Mouse (Mus musculus) intestine, embryonic 15.5 days (tissue): ENCODE data around the gene Utp15. TPM values are rescaled to one million over a fixed set of nuclear protein-coding genes. Genes with fewer than 3 reads are reported as not detected.

Source experiments
- ATAC-seq: fragments of 200-750 bp; cut with Nextera tagmentation; 2 replicates; pipeline ENCODE4 v1.8.0; 2017; ENCODE audit warnings: moderate TSS enrichment, moderate library complexity
- H3K27ac ChIP-seq: fragments of 300-500 bp; sonication (generic); 2 replicates; pipeline ENCODE4 v1.5.1; 2015; ENCODE audit warnings: mild to moderate bottlenecking, inconsistent platforms
- H3K27me3 ChIP-seq: fragments of 300-500 bp; sonication (generic); replicated peaks from 2 replicates; pipeline ENCODE4 v1.6.1; 2015; ENCODE audit warnings: inconsistent platforms
- H3K36me3 ChIP-seq: fragments of 300-500 bp; sonication (generic); 2 replicates; pipeline ENCODE4 v1.6.1; 2015; ENCODE audit warnings: inconsistent platforms
- H3K4me1 ChIP-seq: fragments of 300-500 bp; sonication (generic); replicated peaks from 2 replicates; pipeline ENCODE4 v1.6.1; 2015; ENCODE audit warnings: inconsistent platforms
- H3K4me2 ChIP-seq: fragments of 300-500 bp; sonication (generic); replicated peaks from 2 replicates; pipeline ENCODE4 v1.6.1; 2015; ENCODE audit warnings: mild to moderate bottlenecking, inconsistent platforms
- H3K4me3 ChIP-seq: fragments of 300-500 bp; sonication (generic); replicated peaks from 2 replicates; pipeline ENCODE4 v1.5.1; 2015; ENCODE audit warnings: inconsistent platforms
- H3K9ac ChIP-seq: fragments of 300-500 bp; sonication (generic); 2 replicates; pipeline ENCODE4 v1.6.1; 2015; ENCODE audit warnings: inconsistent platforms
- H3K9me3 ChIP-seq: fragments of 300-500 bp; sonication (generic); 2 replicates; pipeline ENCODE4 v1.6.1; 2016; ENCODE audit warnings: inconsistent platforms
- WGBS: fragments of 180-500 bp; shearing (Covaris S2); methylation state at CpG from one replicate; pipeline ENCODE4 v1.1.7; 2015; 5-methylcytosine and 5-hydroxymethylcytosine counted together
- polyA plus RNA-seq: library from polyadenylated mRNA; unstranded; fragments of >200 nt; fragmentation: Nextera tagmentation; extraction: Ambion mirVana; gene quantifications from 2 replicates; pipeline ENCODE4 v1.2.1, GENCODE M21; 2015

Gene Utp15
- 34.0 and 35.7 TPM in 2 replicates for polyA plus RNA-seq

GRCm38 (mm10) chr13:98262636-98263457, at the start of gene Utp15, which contains the start of gene Ankra2:
Gene Utp15, minus strand, starts transcription at chr13:98263041.
Gene Ankra2, plus strand, starts transcription at chr13:98263074.
- under 1% methylated on average over 71 of the region's 71 CpGs for WGBS
- H3K9ac ChIP-seq: peak within 1 kb of the TSS; percentile 90
- no peaks in the 10 kb centered on the region; the same call in 1 of the 2 replicates for H3K36me3 ChIP-seq
- H3K27me3 ChIP-seq: no peaks in the 10 kb centered on the region
- peak within 1 kb of the TSS; percentile 95 for H3K27ac ChIP-seq
- H3K9me3 ChIP-seq: no peaks in the 10 kb centered on the region
- peaks cover 10% of the 10 kb centered on the region for H3K4me1 ChIP-seq
- H3K4me3 ChIP-seq: peak within 1 kb of the TSS; percentile 84
- peak within 1 kb of the TSS; percentile 64 for H3K4me2 ChIP-seq
- ATAC-seq: peak; percentile 100

- Histone ChIP-seq H3K4me1 (peaks cover 13% of the 10 kb centered on the region), H3K9ac (no peak overlapping the region), H3K36me3 (peaks cover 25% of the 10 kb centered on the region; the same call in 1 of the 2 replicates), H3K27me3 (no peaks in the 10 kb centered on the region), H3K9me3 (no peaks in the 10 kb centered on the region), H3K4me2 (no peak overlapping the region), H3K4me3 (no peak overlapping the region), H3K27ac (no peak overlapping the region)
- WGBS: 76% methylated on average over 5 of the region's 5 CpGs
- 0 out of 2 replicates have a peak, but pooled peaks have one; percentile 41 for ATAC-seq
Measured at GRCm38 (mm10) chr13:98311597-98311996, 48.8 kb upstream of the Utp15 start.

GRCm38 (mm10) chr13:98308724-98309123, 45.9 kb upstream of the Utp15 start:
- H3K4me3 ChIP-seq: no peak overlapping the region
- H3K36me3 ChIP-seq: peaks cover 25% of the 10 kb centered on the region; the same call in 1 of the 2 replicates
- WGBS: 81% methylated on average over 4 of the region's 4 CpGs
- H3K4me1 ChIP-seq: peaks cover 7% of the 10 kb centered on the region; the same call in 1 of the 2 replicates
- H3K27ac ChIP-seq: no peak overlapping the region
- ATAC-seq: no peak
- H3K9me3 ChIP-seq: no peaks in the 10 kb centered on the region
- no peak overlapping the region for H3K4me2 ChIP-seq
- H3K27me3 ChIP-seq: no peaks in the 10 kb centered on the region
- H3K9ac ChIP-seq: no peak overlapping the region

- no peak overlapping the region for H3K4me3 ChIP-seq
- peaks cover 20% of the 10 kb centered on the region; the same call in 1 of the 2 replicates for H3K36me3 ChIP-seq
- 77% methylated on average over 5 of the region's 5 CpGs for WGBS
- no peak overlapping the region for H3K9ac ChIP-seq
- H3K4me1 ChIP-seq: peaks cover 7% of the 10 kb centered on the region; the same call in 1 of the 2 replicates
- no peaks in the 10 kb centered on the region for H3K27me3 ChIP-seq
- ATAC-seq: no peak
- H3K27ac ChIP-seq: no peak overlapping the region
- no peak overlapping the region for H3K4me2 ChIP-seq
- H3K9me3 ChIP-seq: no peaks in the 10 kb centered on the region
Measured at GRCm38 (mm10) chr13:98308004-98308403, 45.2 kb upstream of the Utp15 start.

- peaks cover 6% of the 10 kb centered on the region; the same call in 1 of the 2 replicates for H3K4me1 ChIP-seq
- ATAC-seq: no peak
- H3K36me3 ChIP-seq: peaks cover 15% of the 10 kb centered on the region; the same call in 1 of the 2 replicates
- no peaks in the 10 kb centered on the region for H3K9me3 ChIP-seq
- no peak overlapping the region for H3K4me2 ChIP-seq
- 34% methylated on average over 14 of the region's 14 CpGs for WGBS
- no peak overlapping the region for H3K4me3 ChIP-seq
- no peaks in the 10 kb centered on the region for H3K27me3 ChIP-seq
- H3K27ac ChIP-seq: no peak overlapping the region
- no peak overlapping the region for H3K9ac ChIP-seq
Measured at GRCm38 (mm10) chr13:98306852-98307475, 44.1 kb upstream of the Utp15 start.

GRCm38 (mm10) chr13:98306393-98306792, 43.6 kb upstream of the Utp15 start:
- H3K27me3 ChIP-seq: no peaks in the 10 kb centered on the region
- 34% methylated on average over 5 of the region's 5 CpGs for WGBS
- no peak overlapping the region for H3K4me3 ChIP-seq
- H3K9me3 ChIP-seq: no peaks in the 10 kb centered on the region
- ATAC-seq: no peak
- peaks cover 10% of the 10 kb centered on the region; the same call in 1 of the 2 replicates for H3K36me3 ChIP-seq
- no peak overlapping the region for H3K9ac ChIP-seq
- H3K4me1 ChIP-seq: 0 out of 2 replicates have a peak, but pooled peaks cover 3% of the 10 kb centered on the region
- H3K27ac ChIP-seq: no peak overlapping the region
- H3K4me2 ChIP-seq: no peak overlapping the region

DNA sequence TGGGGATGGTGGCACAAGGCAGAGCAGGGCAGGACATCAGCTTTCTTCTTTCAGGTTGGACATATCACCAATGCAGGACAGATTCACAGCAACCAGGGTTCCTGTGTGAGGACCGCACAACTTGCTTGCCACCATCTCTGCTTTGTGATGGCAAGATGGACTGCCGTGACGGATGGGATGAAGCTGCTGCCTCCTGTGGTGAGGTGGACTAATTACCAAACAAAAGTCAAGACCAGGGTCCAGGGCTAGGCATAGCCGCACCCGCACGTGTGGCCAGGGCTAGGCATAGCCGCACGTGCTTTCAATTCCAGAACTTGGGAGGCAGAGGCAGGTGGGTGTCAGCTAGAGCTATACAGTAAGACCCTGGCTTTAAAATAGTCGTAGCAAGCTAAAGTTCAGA, 42.4 kb upstream of the Utp15 start:
- Histone ChIP-seq H3K27me3 (no peaks in the 10 kb centered on the region), H3K27ac (no peak overlapping the region), H3K4me1 (0 out of 2 replicates have a peak, but pooled peaks cover 3% of the 10 kb centered on the region), H3K4me2 (no peak overlapping the region), H3K9me3 (no peaks in the 10 kb centered on the region), H3K4me3 (no peak overlapping the region), H3K36me3 (peaks cover 4% of the 10 kb centered on the region; the same call in 1 of the 2 replicates), H3K9ac (no peak overlapping the region)
- no peak for ATAC-seq
- WGBS: 93% methylated on average over 9 of the region's 9 CpGs

GRCm38 (mm10) chr13:98298833-98299758, 36.3 kb upstream of the Utp15 start:
- H3K27ac ChIP-seq: no peak overlapping the region
- 0 out of 2 replicates have a peak overlapping the region, but pooled peaks have one; percentile 22 for H3K4me2 ChIP-seq
- 0 out of 2 replicates have a peak overlapping the region, but pooled peaks have one; percentile 1 for H3K4me3 ChIP-seq
- no peak overlapping the region for H3K9ac ChIP-seq
- peak; percentile 83 for ATAC-seq
- H3K9me3 ChIP-seq: no peaks in the 10 kb centered on the region
- no peaks in the 10 kb centered on the region for H3K27me3 ChIP-seq
- WGBS: 53% methylated on average over 21 of the region's 21 CpGs
- H3K36me3 ChIP-seq: no peaks in the 10 kb centered on the region
- no peaks in the 10 kb centered on the region; the same call in 1 of the 2 replicates for H3K4me1 ChIP-seq

DNA sequence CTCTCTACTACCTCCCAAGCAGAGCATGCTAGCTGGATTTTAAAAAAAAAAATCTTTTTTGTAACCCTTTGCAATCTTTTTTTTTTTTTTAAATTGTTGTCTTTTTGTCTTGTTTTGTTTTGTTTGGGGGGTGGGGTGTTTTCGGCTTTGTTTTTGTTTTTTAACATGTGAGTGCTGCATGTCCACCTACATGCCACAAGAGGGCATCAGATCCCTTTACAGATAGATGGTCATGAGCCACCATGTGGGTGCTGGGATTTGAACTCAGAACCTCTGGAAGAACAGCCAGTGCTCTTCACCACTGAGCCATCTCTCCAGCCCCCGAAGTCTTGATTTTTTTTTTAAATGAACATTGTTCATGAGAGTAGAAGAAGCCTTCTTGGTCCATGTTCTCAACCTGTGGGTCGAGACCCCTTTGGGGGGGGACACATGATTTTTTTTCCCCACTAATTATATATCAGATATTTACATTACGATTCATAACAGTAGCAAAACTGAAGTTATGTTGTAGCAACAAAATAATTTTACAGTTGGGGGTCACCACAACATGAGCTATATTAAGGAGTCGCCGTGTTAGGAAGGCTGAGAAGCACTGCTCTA, 35.1 kb upstream of the Utp15 start:
- no peak overlapping the region for H3K9ac ChIP-seq

GRCm38 (mm10) chr13:98296072-98296471, 33.2 kb upstream of the Utp15 start:
- Histone ChIP-seq H3K4me3 (no peak overlapping the region), H3K36me3 (no peaks in the 10 kb centered on the region), H3K4me1 (no peaks in the 10 kb centered on the region; the same call in 1 of the 2 replicates), H3K9ac (no peak overlapping the region), H3K4me2 (no peak overlapping the region), H3K27ac (no peak overlapping the region), H3K9me3 (no peaks in the 10 kb centered on the region), H3K27me3 (no peaks in the 10 kb centered on the region)
- ATAC-seq: peak; percentile 79
- WGBS: 45% methylated on average over 5 of the region's 5 CpGs

More for the DNA sequence above, 35.1 kb upstream of the Utp15 start:
- no peak for ATAC-seq
- no peak overlapping the region for H3K27ac ChIP-seq
- H3K27me3 ChIP-seq: no peaks in the 10 kb centered on the region
- no peak overlapping the region for H3K4me3 ChIP-seq
- H3K4me2 ChIP-seq: no peak overlapping the region
- H3K4me1 ChIP-seq: no peaks in the 10 kb centered on the region; the same call in 1 of the 2 replicates
- no peaks in the 10 kb centered on the region for H3K9me3 ChIP-seq
- no peaks in the 10 kb centered on the region for H3K36me3 ChIP-seq
- 84% methylated on average over 6 of the region's 6 CpGs for WGBS

DNA sequence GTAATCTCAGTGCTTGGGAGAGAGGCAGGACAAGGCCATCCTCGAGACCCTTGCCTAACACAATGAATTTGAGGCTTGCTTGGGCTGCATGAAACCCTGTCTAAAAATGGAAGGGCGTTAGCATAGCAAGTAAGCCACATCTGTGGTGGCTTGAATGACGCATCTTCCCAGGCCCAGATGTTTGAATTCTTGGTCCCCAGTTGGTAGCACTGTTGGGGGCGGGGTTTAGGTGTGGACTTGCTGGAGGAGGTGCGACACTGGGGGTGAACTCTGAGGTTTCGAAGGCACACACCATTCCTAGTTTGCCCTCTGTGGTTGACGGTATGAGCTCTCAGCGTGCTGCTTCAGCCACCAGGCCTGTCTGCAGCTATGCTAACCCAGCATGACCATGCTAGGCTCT, 28.9 kb upstream of the Utp15 start:
- no peak overlapping the region for H3K27ac ChIP-seq
- WGBS: 85% methylated on average over 8 of the region's 8 CpGs
- H3K27me3 ChIP-seq: no peaks in the 10 kb centered on the region
- no peaks in the 10 kb centered on the region for H3K4me1 ChIP-seq
- H3K9ac ChIP-seq: no peak overlapping the region
- no peaks in the 10 kb centered on the region for H3K9me3 ChIP-seq
- no peak for ATAC-seq
- H3K4me2 ChIP-seq: no peak overlapping the region
- no peak overlapping the region for H3K4me3 ChIP-seq
- no peaks in the 10 kb centered on the region for H3K36me3 ChIP-seq
